Mouse (Mus musculus): ENCODE data around the gene Dnah7c. TPM values are rescaled to one million over a fixed set of nuclear protein-coding genes. Genes with fewer than 3 reads are reported as not detected.
"Not testable (repeated sequence)": the region's sequence is repeated elsewhere in the genome, so short reads cannot be mapped to it uniquely, and the experiment has no call there.

Gene Dnah7c
- total RNA-seq, 4 experiments from 2014 or later, result 0.14 to 1.2 (median 0.67) TPM

DNA sequence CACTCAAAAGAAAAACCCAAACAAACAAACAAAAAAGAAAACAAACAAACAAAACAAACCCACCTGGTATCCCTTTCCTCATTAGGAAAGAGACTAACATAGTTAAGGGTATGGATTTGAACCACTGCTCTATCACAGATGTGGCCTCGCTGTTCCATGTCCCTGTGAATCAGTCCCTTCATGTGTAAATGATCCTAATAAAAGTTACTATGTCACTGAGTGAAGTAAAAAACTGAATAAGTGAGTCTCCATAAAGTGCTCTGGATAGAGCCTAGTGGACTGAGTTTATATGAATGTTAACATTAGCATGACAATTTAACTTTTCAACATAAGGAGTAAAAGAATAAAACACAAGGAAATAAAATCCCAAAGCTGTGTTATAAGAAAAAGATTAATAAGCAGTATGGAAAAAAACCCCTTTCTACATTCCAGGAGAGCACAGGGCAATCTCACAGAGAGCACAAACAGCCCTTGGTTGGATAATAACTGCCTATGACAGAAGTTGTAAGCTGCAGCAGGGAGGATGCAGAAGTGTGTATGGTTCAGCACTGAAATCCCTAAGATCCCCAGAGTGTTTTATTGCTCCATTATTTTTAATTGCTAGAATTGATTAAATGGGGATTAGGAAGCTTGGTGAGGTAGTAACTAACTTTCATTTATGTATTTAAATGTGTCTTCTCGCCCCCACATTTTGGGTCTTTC lies 308.2 kb downstream of the Dnah7c start:
- not testable (repeated sequence) for DNase-seq

DNA sequence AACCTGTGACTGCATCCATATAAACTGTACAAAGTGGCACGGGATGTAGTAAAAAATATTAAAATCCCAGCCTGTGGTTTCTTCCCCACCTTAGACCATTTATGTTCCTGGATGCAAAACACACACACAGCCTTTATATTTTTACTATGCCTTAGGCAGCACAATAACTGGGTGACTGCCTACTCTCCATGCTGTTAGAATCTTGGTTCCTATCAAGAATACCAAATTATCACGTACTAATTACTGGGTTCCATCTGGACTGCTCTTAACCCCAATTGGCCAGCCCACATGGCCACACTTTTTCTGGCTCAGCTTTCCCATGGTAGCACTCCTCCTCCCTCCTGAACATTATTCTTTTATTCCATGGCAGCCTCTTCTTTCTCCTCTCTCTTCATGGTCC lies 309.1 kb downstream of the Dnah7c start:
- not testable (repeated sequence) for DNase-seq

DNA sequence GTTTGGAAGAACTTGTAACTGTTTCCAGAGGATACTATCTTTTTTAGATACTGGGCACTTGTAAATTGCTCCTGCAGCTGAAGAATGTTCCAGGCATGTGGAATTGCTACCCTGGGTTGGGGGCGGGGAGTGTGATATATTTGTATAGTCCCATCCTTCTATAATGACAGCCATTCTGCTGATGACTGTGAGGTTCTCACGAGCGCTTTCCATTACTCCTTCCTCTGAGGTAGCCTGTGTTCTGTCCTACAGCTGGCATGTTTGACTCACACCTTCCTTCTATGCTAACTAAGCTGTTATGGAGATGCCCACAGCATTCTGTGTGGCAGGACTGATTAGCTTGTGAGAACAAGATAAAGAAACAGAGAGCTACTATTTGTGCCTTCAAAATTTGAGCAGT lies 339.2 kb downstream of the Dnah7c start:
- not testable (repeated sequence) for DNase-seq

DNA sequence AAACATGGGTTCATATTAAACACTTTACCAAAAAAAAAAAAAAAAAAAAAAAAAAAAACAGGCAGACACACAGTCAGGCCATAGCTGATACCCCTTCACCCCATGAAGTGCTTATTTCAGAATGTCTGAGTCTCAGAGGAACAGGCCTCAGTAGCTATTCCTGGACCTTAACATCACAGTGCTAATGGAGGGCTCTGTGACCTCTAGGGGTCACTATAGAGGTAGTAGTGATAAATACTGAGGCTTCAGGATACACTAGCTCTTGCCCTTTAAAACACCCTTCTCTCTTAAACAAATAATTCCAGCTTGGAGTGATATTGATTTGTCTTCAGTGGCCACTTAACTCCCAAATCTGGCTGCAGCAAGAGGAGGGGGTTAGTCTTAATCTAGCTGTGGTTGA lies 343.9 kb downstream of the Dnah7c start:
- DNase-seq, result not testable (repeated sequence)

DNA sequence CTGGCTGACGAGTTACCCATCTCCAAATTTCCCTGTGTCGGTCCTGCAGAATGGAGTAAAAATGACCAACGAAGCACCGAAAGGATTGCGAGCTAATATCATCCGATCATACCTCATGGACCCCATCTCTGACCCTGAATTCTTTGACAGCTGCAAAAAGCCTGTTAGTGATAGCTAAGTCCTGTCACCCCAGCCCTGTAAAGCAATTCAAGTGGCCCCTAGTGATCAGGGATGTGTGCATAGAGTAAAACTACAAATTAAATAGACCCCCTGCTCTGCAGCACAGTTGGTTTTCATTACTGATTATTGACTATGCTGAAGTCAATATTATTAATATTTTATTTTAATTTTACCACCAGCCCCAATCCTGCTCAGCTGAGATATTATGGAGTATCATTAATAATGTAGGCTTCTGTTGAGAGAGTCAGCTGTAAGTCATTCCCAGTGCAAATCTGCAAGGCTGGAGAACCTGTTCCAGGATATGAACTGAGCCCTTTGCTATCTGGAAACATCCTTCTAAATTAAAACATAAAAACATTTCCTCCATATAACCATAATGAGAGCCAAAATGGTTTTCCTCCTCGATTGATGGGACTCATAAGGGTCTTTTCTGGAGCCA lies 344.8 kb downstream of the Dnah7c start:
- DNase-seq, result not testable (repeated sequence)

DNA sequence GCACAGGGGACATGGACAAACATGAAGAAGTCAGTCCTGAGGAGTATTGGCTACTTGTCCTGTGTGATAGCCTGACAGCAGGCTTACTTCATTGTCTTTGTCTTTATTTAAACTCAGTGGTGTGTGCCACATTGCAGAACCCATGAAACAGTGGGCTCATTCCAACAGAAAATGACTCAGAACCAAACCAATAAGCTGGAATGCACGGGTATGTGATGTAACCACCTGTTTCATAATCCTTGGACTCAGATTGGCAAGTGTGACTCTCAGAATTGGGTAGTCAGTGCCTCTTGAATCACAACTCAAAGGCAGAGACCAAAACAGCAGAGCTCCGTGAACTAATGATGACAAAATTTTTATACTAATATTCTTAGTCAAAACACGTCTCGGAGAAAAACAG lies 356.8 kb downstream of the Dnah7c start:
- peak; percentile 40 for DNase-seq

DNA sequence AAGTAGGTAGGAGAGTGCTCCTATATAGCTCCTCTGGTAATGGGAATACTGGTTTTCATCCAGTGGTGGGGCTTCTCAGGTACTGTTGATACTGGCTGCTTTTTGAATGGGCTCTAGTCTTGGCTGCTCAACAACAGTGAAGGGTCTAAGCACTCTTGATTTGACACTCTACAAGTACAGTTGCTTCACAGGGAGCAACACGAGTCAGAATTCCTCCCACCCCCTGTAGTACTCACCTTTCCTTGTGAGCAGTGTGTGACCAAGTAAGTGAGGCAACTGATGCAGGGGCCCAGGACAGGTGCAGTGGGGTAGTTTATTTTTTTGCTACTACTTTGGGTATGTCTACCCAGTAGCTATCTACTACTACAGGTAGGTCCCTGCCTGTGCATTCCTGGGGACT lies 379.7 kb downstream of the Dnah7c start:
- no peak for DNase-seq

DNA sequence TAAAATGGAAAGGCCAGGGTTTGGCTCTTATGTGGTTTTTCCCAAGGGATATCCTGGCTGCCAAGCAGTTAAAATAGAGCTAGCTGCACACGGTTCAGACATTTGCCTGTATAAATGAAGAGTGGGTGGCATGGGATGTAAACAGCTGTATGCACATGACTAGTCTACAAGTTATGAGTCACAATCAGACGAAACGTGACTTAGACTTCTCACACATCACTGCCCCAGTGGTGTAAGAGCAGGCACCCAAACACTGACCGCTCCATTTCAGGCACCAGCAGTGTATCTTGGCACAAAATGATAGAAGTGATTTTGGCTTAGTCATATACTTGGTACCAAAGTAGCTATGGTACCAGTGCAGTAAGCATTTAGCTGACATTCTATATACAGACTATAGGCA lies 383.2 kb downstream of the Dnah7c start:
- DNase-seq, result not testable (repeated sequence)

DNA sequence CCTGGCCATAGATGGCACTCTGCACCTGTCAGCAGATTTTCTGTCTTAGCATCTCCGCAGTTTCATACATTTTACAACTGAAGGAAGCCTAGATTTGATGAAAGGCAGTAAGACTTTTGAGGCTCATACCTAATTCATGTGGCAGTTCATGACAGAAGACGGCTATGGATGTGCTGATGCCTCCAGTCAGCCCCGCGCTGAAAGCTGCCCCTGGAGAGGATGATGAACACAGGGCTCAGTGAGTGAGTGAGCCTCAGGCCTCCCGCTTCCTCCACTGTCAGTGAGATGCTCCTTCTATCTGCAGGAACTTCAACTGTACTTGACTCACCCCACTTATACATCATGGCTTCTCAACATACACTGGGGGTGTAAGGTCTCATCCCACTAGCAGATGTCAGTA lies 392.5 kb downstream of the Dnah7c start:
- DNase-seq, result no peak

DNA sequence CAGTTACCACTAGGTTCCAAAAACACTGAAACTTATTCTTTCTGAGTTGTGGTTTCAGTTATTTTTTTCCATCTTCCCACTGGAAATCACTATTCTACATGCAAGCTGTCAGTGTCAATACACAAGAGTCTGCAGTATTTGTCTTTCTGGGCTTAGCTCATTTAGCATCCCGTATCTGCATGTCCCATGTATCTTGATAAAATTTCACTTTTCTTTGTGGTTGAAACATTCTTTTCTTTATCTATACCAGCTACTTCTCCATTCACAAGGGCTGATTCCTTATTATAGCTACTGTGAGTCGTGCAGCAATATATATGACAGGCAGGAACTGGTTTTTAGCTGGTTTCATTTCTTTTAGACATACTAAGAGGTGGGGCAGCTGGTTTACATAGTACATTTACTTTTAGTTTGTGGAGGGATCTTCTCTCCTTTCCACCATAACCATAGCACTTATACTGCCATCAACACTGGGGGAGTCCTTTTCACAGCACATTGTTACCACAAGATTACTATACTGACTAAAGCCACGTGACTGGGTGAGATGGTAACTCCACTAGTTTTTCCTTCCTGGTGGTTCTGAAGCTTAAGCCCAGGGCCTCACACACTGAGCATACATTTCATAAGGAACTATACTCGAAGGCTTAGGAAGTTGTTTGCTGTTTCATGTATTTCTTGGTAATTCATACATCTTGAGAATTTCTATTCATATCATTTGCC lies 397.0 kb downstream of the Dnah7c start:
- no peak for DNase-seq

DNA sequence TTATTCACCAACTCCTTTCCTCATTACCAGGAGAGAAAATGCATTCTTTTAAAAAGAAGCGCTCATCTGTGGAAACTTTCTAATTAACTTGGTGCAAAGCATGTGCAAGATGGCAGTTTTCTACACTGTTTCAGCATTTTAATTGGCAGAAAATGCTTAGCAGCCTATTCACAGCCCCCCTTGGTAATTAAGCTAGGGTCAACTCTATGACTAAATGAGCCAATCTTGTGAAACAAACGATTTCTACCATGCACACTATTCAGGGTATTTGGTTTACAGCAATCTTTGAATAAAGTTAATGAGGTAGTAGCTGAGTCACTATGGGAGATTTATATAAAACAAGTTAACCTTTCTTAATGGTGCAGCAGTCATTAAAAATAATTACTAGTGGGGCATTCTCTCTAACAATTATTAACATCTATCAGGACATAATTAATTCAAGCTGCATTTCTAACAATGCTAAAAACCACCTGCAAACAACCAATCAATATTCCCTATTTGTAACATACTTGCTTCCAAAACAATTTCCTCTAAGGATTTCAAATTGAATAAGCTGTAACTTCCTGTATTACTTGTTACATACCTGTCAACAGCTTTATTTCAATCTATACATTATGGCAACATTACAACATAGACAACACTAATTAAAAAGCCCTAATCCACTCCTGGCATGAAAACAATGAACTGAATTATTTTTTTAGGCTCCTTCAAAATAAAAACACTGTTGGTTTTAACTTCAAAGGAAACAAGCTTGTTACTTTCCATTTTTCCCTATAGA lies 404.9 kb downstream of the Dnah7c start:
- no peak for DNase-seq

DNA sequence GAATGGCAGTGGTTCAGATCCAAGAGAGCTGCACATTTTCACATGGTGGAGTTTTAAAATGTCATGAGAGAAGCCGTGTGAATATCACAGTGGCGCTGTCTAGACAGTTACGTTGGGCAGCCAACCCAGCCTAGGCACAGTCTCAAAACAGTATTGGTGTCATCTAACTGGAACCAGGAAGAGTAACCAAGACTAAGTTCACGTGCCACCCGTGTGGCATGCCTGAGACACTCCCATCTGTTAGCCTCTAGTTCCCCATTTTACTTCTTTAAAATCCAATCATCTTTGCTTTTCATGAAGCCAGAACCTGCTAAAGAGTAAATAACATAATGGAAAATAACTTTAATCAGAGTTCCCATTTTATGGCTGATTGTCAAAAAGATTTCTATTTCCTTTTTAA lies 406.5 kb downstream of the Dnah7c start:
- DNase-seq, result no peak

DNA sequence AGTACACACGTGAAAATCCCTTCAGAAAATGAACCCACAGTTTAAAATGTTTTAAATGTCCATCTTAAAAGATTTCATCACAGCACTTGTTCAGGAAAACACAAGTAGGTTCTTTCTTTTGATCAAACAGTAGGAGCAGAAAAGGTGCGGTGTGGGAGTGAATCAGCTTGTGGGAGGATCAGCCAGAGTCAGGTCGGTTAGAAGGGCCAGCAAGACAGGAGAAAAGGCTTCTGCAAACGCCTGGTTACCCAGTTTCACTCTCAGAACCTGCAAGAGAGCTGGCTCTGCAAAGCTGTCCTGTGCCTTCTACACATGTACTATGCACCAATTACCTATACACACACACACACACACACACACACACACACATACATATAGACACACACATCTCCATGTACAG lies 418.0 kb downstream of the Dnah7c start:
- DNase-seq, result no peak

DNA sequence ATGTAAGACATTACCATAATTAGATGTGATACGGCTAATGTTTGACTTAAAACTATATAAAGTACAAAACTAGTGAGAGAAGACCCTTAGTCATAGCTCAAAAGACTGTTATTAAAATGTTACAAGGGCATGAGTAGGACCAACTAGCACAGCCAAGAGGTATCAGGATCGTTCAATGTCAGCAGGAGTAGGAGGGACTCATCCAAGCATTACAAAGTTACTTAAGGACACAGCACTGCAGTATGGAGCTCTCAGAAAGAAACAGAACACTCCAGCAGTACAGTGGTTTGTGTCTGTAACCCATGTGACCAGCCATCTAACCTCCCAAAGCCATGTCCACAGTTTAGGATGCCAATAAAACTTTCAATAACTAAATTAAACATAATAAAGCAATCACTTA lies 418.9 kb downstream of the Dnah7c start:
- DNase-seq, result no peak

DNA sequence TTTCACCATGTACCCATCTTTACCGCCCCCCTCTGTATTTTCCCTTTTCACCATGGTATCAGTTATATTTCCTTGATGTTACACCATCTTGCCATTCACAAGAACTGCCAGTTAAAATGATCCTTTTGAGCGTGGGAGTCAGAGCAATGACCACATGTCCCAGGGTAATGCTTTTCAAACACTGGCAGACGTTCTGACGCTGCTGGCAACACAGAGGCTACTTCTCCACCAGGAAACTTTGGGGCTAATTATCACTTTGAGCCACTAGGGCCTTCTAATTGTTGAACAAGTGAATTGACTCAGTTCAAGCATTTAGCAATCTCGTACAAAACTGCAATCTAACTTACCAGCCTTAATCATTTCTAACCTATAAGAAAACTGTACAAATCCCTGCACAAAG lies 419.8 kb downstream of the Dnah7c start:
- DNase-seq, result no peak

DNA sequence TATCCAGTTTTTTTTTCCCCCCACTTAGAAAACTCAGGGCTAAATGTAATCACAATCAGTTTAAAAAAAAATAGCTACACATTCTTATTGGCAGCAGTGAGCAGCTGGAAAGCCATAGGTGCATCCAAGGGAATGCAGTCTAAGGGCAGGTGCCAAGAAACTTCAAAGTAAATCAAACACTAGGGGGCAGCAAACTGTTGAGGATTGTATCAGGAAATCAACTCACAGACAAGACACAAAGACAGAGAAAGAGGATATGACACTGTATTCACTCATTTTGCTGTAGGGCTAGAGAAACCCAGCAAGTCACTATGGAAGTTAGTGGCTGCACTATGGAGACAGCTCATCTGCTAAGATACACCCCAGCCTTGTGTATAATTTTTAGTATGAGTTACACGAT lies 424.4 kb downstream of the Dnah7c start:
- peak; percentile 31 for DNase-seq

DNA sequence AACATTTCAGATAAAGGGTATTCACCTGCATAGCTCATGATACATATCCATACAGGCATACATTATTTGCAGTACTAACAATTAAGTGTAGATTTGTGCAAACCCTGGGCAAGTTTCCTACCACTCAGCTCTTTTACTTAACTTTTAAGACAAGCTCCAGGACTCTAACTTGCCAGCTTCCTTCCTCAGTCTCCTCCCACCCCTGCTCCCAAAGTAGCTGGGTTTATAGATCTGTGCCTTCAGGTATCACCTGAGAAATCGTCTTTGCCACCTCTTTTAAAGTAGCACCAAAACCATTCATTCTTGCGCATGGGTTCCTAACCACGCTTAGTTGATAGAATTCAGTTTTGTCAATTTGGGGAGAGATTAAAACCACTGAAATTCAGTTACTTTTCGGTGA lies 426.2 kb downstream of the Dnah7c start:
- DNase-seq, result no peak

DNA sequence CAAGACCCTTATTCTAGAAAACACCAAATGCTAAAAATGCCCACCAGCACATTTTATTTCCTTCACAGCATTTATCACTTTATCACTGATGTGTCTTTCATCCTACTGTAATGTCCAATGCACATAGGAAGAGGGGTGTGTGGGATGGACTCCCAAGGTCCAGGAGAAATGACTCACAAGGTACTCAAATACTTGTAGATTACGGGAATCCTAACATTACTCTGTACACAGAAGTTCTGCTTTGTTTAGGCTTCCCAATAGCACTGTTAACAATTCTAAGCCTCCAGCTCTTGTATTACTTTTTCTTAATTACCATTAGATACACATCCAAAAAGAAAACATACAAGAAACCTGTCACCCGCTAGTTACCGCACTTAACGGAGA lies 426.8 kb downstream of the Dnah7c start:
- no peak for DNase-seq

DNA sequence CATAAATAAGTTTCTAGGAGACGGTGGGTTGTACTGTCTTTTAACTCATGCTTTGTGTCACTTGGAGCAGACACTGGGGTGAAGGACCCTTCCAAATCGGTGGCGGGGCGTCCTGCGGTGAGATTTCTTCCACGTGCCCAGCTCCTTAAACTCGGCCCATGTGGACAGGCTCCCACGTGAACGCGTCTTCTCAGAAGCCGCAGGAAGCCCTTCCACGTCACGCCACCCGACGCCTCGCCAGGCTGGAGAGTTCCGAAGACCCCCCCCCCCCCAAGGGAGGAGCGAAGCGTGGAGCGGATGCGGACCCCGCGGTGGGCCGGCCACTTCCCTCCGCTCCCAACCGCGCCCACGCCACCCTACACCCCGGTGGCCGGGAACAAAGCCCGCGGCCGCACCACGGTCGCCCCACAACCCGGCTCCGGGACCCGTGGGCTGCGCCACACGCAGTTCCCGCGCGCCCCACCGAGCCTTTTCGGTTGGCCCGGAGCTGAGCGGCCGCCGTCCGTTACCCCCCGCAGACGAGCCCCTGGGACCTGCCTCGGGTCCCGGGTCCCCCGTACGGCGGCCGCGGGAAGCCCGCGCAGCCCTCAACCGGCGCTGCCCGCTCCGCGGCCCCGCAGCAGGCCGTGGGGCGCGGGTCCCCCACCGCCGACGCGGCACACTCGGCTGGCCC lies 427.3 kb downstream of the Dnah7c start:
- DNase-seq, result peak; percentile 56

DNA sequence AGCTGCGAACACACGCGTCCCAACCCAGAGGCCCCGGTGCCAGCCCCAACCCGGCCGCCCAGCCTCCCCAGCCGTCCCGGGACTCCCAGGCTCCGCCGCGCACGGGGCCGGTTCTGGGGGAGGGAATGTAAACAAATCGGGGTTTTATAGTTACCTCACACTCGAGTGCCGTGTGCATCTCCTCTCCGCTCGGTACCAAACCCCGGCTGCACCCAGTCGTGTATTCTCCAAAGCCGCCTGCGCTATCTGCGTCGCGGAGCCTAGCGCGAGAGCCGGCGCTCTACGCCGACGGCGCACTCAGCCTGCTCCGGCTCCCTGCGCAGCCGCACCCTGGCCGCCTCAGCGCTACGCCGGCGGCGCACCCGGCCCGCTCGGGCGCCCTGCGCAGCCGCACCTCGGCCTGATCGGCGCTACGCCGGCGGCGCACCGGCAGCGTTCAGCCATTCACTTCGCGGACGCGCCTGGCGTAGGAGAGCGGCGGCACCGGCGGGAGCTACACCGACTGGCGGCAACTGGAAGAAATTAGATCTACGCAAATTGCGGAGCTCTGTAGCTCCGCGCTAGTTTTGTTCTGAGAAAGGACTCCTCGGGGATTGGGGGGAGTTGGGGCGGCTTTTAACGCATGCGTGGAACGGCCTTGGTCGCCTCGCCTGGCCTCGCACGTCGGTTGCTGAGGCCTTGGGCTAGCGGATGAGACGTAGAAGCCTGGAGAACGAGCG lies 428.1 kb downstream of the Dnah7c start:
- DNase-seq, result peak; percentile 95

DNA sequence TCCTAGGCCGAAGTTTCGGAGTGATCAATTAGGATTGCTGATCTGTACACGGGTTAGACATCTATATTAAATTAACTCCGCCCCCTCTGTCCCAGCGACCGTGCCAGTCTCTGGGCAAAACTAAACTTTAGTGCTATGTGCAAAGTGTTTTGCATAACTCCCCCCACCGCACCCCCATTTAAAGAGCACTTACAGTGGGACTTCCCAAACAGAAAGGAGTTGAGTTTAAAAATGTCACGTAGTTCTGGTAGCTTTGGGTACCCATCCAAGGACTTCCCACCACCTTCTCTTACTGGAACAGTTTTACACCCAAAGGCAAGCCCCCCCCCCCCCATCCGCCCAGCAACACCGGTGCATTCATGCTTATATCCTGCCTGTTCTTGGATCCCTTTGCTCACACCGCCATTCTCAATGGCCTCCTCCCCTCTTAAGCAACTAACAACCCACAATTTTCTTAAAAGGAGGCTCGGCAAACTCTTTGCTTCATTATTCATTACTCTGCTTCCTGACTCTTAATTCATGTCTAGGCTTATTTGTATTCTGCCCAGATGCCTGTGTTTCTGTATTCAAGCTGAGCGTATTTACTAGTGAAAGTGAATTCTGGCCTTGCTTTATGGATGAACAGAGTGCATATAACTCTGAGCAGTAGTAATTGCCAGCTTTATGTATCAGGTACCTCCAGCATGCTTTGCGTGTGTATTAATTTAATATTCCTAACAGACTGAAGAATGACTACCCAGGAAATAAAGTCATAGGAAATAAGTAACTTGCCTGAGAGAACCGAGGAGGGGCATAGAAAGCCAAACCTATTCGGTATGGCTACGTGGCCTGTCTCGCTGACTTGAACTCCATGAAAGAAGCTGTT lies 428.9 kb downstream of the Dnah7c start:
- no peak for DNase-seq
